Mouse (Mus musculus) liver, adult 2 months (tissue): ENCODE results near the gene Glis2. TPM values are rescaled to one million over a fixed set of nuclear protein-coding genes. Genes with fewer than 3 reads are reported as not detected.

Experiments used
- DNase-seq: peaks from one replicate; pipeline ENCODE4 v3.0.0-alpha.2; 2011; ENCODE audit warnings: low read depth, low spot score; ENCODE audit errors: extremely low read depth
- H3K27ac ChIP-seq: fragments of 200-500 bp; replicated peaks from 2 replicates; pipeline ENCODE4 v1.5.1; 2012; ENCODE audit warnings: low read depth, mild to moderate bottlenecking, control low read depth, inconsistent platforms, low read length; ENCODE audit not compliant: insufficient read depth
- H3K27me3 ChIP-seq: fragments of 200-500 bp; 2 replicates; pipeline ENCODE4 v1.6.1; 2012; ENCODE audit warnings: mild to moderate bottlenecking, moderate library complexity, low read length, inconsistent platforms; ENCODE audit not compliant: control insufficient read depth, insufficient read depth
- H3K36me3 ChIP-seq: fragments of 200-500 bp; 2 replicates; pipeline ENCODE4 v1.6.1; 2012; ENCODE audit warnings: low read length, inconsistent platforms; ENCODE audit not compliant: control insufficient read depth, insufficient read depth
- H3K4me1 ChIP-seq: fragments of 200-500 bp; 2 replicates; pipeline ENCODE4 v1.6.1; 2011; ENCODE audit warnings: low read length; ENCODE audit not compliant: control insufficient read depth, insufficient read depth
- H3K4me3 ChIP-seq: fragments of 200-500 bp; 2 replicates; pipeline ENCODE4 v1.5.1; 2011; ENCODE audit warnings: low read depth, mild to moderate bottlenecking, control low read depth, low read length, moderate library complexity; ENCODE audit not compliant: insufficient read depth
- H3K79me2 ChIP-seq: fragments of 200-500 bp; 2 replicates; pipeline ENCODE4 v1.6.1; 2012; ENCODE audit warnings: inconsistent platforms, mild to moderate bottlenecking, low read length, moderate library complexity; ENCODE audit not compliant: control insufficient read depth, insufficient read depth
- H3K9ac ChIP-seq: fragments of 200-500 bp; 2 replicates; pipeline ENCODE4 v1.6.1; 2012; ENCODE audit warnings: low read depth, mild to moderate bottlenecking, control low read depth, inconsistent platforms, low read length
- CTCF ChIP-seq: fragments of 200-500 bp; IDR thresholded peaks from 2 replicates; pipeline ENCODE4 v1.5.1; 2011; ENCODE audit warnings: low read depth, low read length, control low read depth
- POLR2A ChIP-seq: fragments of 200-500 bp; IDR thresholded peaks from 2 replicates; pipeline ENCODE4 v1.6.1; 2011; ENCODE audit warnings: low read length, control low read depth; ENCODE audit not compliant: insufficient read depth; ENCODE audit errors: extremely low read depth
- WGBS: fragments of 180-500 bp; shearing (Covaris S2); methylation state at CpG from one replicate; pipeline ENCODE4 v1.1.7; 2018; 5-methylcytosine and 5-hydroxymethylcytosine counted together
- polyA plus RNA-seq: library from polyadenylated mRNA; depleted of rRNA; stranded (reverse); fragments of >200 nt; gene quantifications from 2 replicates; pipeline ENCODE4 v1.2.3, GENCODE M21; 2012; rRNA removed
- total RNA-seq: library from RNA; depleted of rRNA; stranded (reverse); fragments of >200 nt; gene quantifications from 2 replicates; pipeline ENCODE4 v1.2.3, GENCODE M21; 2014; rRNA removed

Glis2 gene
- total RNA-seq (0.47 and 0.55 TPM in 2 replicates), polyA plus RNA-seq (1.7 and 2.5 TPM in 2 replicates)

DNA sequence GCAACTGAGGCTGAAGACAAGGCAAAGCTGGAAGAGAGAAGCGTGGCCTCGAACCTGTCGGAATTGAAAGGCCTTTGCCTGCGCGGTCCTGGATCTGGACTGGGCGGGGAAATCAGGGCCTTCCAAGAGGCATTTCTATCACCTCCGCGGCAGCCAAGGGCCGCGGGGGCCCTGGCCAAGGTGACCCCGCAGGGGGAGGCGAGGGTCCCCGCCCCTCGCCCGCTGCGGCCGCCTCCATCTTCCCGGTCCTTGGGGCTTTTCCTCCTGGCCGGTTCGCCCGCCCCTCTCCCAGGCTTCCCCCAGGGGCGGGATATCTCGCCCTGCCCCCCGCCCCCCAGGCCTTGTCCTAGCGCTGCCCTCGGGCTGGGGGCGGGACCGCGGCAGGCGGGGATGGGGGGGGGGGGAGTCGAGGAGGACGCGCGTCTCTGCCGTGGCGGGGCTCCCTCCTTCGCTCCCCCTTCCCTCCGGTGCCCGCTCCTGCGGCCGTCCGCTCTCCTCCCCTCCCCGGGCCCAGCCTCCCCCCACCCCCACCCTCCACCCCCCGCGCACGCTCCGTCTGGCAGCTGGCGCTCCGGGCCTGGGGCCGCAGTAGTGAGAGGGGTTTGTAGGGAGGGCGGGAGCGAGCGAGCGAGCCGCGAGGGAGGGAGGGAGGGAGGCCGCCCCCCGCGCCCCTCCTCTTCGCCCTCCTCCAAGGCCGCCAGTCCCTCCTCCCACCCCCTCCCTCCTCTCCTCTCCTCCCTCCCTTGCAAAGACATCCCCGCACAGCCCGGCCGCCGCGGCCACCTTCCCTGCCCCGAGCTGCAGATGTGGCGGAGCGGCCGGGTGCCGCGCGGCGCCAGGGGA lies at the start of gene Glis2:
Gene Glis2 (plus strand): TSS at position 743 of the 843 bp plus-strand sequence.
- 2% methylated on average over 47 of the region's 74 CpGs for WGBS
- Histone ChIP-seq H3K27me3 (0 out of 2 replicates have a peak, but pooled peaks cover 5% of the 10 kb centered on the region), H3K4me3 (peak within 1 kb of the TSS; percentile 61), H3K9ac (peak within 1 kb of the TSS; percentile 63), H3K27ac (peak within 1 kb of the TSS; percentile 38), H3K4me1 (peaks cover 5% of the 10 kb centered on the region), H3K79me2 (no peaks in the 10 kb centered on the region), H3K36me3 (no peaks in the 10 kb centered on the region)
- TF ChIP-seq CTCF (no peak), POLR2A (no peak)
- no peak for DNase-seq

DNA sequence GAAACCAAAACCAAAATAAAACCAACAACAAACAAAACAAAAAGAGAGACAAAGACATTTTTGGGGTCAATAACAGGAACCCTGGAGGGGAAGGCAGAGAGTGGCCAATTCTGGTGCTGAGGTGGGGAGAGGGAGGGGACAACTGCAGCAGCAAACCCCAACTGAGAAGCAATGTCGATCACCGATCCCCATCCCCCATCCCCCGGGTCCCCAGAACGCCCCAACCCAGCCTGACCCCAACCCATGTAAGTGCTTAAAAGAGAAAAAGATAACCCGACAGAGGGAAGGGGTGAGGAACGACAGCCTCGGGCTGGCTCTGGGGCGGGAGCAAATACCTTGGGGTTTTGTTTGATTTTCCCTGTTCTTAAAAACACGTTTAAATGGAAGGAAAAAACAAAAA lies 49.7 kb upstream of the Glis2 start:
- DNase-seq, result no peak
- Histone ChIP-seq H3K4me3 (no peak overlapping the region), H3K79me2 (no peaks in the 10 kb centered on the region), H3K4me1 (peaks cover 2% of the 10 kb centered on the region; the same call in 1 of the 2 replicates), H3K27ac (no peak overlapping the region), H3K27me3 (no peaks in the 10 kb centered on the region), H3K9ac (no peak overlapping the region), H3K36me3 (peaks cover 7% of the 10 kb centered on the region; the same call in 1 of the 2 replicates)
- WGBS, result 82% methylated on average over 9 of the region's 9 CpGs
- no peak for TF ChIP-seq CTCF
- no peak for TF ChIP-seq POLR2A

DNA sequence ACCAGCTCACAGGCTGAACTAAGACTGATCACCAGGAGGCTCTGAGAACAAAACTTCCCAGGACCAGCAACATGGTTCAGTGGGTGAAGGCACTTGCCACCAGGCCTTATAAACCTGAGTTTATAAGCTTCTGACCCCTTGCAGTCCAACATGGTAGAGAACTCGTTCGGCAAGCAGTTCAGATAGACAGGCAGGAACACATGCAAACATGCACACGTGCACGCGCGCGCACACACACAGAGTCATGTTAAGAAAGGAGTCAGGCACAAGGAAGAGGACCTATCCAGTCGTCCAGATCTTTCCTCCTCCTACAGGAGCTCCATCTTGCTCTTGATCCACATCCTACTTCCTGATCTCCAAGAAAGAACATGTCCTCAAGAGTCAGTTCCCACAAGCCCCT lies 47.7 kb upstream of the Glis2 start:
- H3K9ac ChIP-seq, result no peak overlapping the region
- H3K27me3 ChIP-seq, result no peaks in the 10 kb centered on the region
- peaks cover 2% of the 10 kb centered on the region; the same call in 1 of the 2 replicates for H3K4me1 ChIP-seq
- TF ChIP-seq CTCF (no peak), POLR2A (no peak)
- WGBS, result 92% methylated on average over 8 of the region's 8 CpGs
- peaks cover 7% of the 10 kb centered on the region; the same call in 1 of the 2 replicates for H3K36me3 ChIP-seq
- no peaks in the 10 kb centered on the region for H3K79me2 ChIP-seq
- no peak overlapping the region for H3K4me3 ChIP-seq
- no peak overlapping the region for H3K27ac ChIP-seq
- no peak for DNase-seq

DNA sequence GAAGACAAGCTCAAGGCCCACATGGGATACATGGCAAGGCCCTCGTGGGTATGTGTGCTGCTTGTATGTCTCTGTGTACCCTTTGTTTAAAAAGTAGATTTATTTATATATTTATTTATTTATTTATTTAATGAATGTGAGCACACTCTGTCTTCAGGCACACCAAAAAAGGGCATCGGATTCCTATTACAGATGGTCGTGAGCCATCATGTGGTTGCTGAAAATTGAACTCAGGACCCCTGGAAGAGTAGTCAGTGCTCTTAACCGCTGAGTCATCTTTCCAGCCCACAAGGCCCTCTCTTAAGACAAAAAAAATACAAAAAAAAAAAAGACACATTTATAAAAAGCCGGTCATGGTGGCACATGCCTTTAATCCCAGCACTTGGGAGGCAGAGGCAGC lies 46.9 kb upstream of the Glis2 start:
- TF ChIP-seq CTCF, result no peak
- no peak for TF ChIP-seq POLR2A
- no peak overlapping the region for H3K27ac ChIP-seq
- H3K4me1 ChIP-seq, result no peaks in the 10 kb centered on the region
- peaks cover 7% of the 10 kb centered on the region; the same call in 1 of the 2 replicates for H3K36me3 ChIP-seq
- no peaks in the 10 kb centered on the region for H3K27me3 ChIP-seq
- DNase-seq, result no peak
- H3K9ac ChIP-seq, result no peak overlapping the region
- H3K4me3 ChIP-seq, result no peak overlapping the region
- 90% methylated on average over 5 of the region's 5 CpGs for WGBS
- no peaks in the 10 kb centered on the region for H3K79me2 ChIP-seq

DNA sequence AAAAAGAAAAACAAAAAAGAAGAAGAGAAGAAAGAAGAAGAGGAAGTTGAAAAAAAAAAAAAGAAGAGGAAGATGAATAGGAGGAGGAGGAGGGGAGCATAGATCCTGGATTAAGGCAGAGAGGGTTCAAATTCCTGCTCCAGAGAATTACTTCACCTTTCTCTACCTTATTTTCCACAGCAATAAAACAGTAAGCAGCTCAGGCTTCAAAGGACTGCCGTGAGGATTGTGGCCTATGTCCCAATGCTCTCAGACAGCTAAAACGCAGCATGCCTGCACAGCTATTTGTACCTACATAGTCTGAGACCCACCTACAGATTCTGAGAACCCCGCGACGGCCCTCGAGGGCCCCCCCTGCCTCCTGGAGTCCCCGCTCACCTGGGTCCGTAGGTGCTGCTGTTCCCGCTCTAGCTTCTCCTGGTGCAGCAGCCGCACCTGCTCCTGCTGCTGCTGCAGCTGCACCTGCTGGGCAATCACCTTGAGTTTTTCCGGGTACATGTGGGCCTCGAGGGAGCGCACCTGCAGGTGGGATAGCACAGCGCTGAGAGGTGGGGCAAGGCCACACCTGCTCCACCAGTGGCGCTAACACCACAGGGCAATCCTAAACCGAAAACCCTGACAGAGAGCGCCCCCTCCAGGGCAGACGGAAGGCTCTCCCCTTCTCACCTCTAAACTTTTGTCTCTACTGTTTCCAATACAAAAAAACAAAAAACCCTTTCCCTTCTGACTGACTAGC lies 45.4 kb upstream of the Glis2 start:
- H3K27ac ChIP-seq, result no peak overlapping the region
- no peaks in the 10 kb centered on the region for H3K4me1 ChIP-seq
- no peaks in the 10 kb centered on the region for H3K79me2 ChIP-seq
- WGBS, result 97% methylated on average over 18 of the region's 18 CpGs
- H3K36me3 ChIP-seq, result peaks cover 7% of the 10 kb centered on the region; the same call in 1 of the 2 replicates
- no peak overlapping the region for H3K9ac ChIP-seq
- 0 out of 2 replicates have a peak, but pooled peaks have one; percentile 19 for TF ChIP-seq CTCF
- no peak for TF ChIP-seq POLR2A
- H3K4me3 ChIP-seq, result no peak overlapping the region
- no peak for DNase-seq
- H3K27me3 ChIP-seq, result no peaks in the 10 kb centered on the region
